Mouse (Mus musculus): ENCODE results near the gene Hoxa3.

- no peak for TF ChIP-seq CTCF (IDR thresholded peaks at IDR 0.05; ENCODE audit: insufficient read depth, low read length)
- TF ChIP-seq POLR2A (IDR thresholded peaks at IDR 0.05; ENCODE audit: borderline replicate concordance, extremely low read depth, low read depth, low read length): no peak
Measured at GRCm38 (mm10) chr6:52182030-52182429, 31.1 kb downstream of the Hoxa3 start.

Measured in lung, adult 2 months (tissue).